Mouse (Mus musculus) heart, postnatal 0 days (tissue): ENCODE results near the gene Ccdc42.

ENCODE experiments used
- CTCF ChIP-seq: IDR thresholded peaks from 2 replicates; pipeline ENCODE4 v1.5.1; 2016; ENCODE audit warnings: antibody characterized with exemption, control low read depth, low read depth
- EP300 ChIP-seq: IDR thresholded peaks from 2 replicates; pipeline ENCODE4 v1.6.1; 2016; ENCODE audit warnings: antibody characterized with exemption, low read depth

DNA sequence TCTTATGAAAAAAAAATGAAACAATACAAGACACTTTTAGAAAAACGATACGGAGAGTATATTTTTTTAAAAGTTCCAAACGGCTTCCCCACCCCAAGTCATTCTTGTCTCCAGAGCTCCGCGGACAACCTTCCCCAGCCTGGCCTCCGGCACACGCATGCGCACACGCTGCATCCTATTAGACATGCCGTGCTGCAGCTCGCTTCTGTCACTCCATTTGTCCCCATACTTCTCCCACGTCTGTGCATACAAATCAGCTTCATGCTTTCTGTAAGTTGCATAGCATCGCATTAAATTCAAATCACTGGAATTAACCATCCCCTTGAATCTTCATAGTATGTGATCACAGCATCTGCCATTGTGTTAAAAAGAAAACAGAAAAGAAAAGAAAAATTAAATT is 3.6 kb upstream of the Ccdc42 start:
- TF ChIP-seq CTCF (no peak), EP300 (no peak)
